Mouse (Mus musculus) lung, postnatal 0 days (tissue): ENCODE data around the gene Ggct.

ENCODE experiments used
- CTCF ChIP-seq: IDR thresholded peaks from 2 replicates; pipeline ENCODE4 v1.5.1; 2016; ENCODE audit warnings: antibody characterized with exemption, mild to moderate bottlenecking
- EP300 ChIP-seq: IDR thresholded peaks from 2 replicates; pipeline ENCODE4 v1.6.1; 2016; ENCODE audit warnings: antibody characterized with exemption, mild to moderate bottlenecking, control low read depth

DNA sequence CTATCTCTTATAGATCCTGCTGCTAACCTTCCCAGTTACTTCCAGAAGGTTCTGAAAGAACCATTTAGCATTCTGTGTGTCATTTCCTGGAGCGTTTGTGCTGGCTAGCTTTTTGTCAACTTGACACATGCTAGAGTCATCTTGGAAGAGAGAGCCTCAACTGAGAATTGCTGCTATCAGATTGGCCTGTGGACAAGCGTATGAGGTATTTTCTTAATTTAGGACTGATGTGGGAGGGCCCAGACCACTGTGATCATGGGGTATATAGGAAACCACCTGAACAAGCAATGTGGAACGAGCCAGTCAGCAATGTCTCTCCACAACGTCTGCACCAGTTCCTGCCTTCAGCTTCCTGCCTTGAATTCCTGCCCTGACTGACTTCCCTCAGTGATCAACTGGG lies 10.8 kb upstream of the Ggct start:
- no peak for TF ChIP-seq CTCF
- no peak for TF ChIP-seq EP300
